Mouse (Mus musculus) liver, embryonic 14.5 days (tissue): ENCODE results near the gene Cntf.

Experiments used
- CTCF ChIP-seq: IDR thresholded peaks from 2 replicates; pipeline ENCODE4 v1.5.1; 2016; ENCODE audit warnings: antibody characterized with exemption, low read depth, control low read depth
- EP300 ChIP-seq: IDR thresholded peaks from 2 replicates; pipeline ENCODE4 v1.6.1; 2016; ENCODE audit warnings: antibody characterized with exemption, low read depth

- no peak for TF ChIP-seq CTCF
- TF ChIP-seq EP300 = no peak
Observed at GRCm38 (mm10) chr19:12796328-12796931, 31.0 kb upstream of the Cntf start.
